Mouse (Mus musculus): ENCODE measurements around the gene D230025D16Rik. TPM values are rescaled to one million over a fixed set of nuclear protein-coding genes. Genes with fewer than 3 reads are reported as not detected.

Gene D230025D16Rik
- 9.7 TPM for polyA plus RNA-seq (2015; fragmentation: Illumina TruSeq; extraction: RNeasy Lipid Tissue Mini Kit (QIAGEN cat#74804); ENCODE audit: insufficient read depth, low read depth, low replicate concordance)

GRCm38 (mm10) chr8:105224413-105225271, at the start of gene D230025D16Rik:
Gene D230025D16Rik, plus strand, starts transcription at chr8:105225145.

DNA sequence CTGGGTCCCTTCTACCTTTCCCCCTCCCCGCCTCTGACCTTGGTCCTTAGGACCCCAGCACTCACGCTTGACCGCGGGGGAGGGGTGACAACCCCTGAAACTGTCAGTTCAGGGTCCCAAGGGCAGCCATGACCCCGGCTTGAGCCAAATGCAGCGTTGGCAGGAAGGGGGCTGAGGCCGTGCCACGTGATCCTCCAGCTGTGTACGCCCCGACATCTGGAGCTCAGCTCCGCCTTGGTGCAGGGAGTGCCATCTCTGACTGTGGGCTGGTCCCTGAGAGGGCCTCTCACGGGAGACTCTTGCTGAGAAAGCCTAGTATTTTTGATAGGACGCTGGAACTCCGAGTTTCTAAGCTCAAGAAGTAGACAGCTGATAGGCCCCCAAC, 30.0 kb downstream of the D230025D16Rik start, which contains the start of gene B3gnt9:
TSS of gene B3gnt9 (minus strand) at position 188 of the 385 bp plus-strand sequence.

GRCm38 (mm10) chr8:105264024-105264982, 39.4 kb downstream of the D230025D16Rik start, which contains the start of the genes Tradd and Fbxl8:
Gene Tradd, minus strand, starts transcription at chr8:105264609.
Gene Fbxl8, plus strand, starts transcription at chr8:105264648.

DNA sequence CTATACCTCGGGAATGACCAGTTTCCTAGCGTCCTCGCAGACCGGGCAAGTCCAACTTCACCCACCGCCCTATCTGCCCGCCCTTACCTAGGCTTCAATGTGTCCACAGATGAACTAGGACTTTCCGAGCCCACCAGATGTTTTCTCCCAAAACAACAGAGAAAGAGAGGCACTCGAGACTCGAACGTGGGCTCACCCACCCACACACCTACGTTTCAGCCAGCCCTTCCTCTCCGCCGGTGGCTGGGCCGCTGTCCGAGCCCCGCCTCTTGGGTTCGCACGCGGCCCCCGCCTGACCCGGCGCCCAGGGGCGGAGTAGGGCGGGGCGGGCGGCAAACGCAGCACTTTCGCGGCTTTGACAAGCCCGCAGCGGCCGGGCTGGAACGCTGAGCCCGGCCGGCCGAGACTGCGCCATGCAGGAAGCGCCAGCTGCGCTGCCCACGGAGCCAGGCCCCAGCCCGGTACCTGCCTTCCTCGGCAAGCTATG, 44.6 kb downstream of the D230025D16Rik start, which contains the start of gene Hsf4:
TSS of gene Hsf4 (plus strand) at position 341 of the 487 bp plus-strand sequence.

DNA sequence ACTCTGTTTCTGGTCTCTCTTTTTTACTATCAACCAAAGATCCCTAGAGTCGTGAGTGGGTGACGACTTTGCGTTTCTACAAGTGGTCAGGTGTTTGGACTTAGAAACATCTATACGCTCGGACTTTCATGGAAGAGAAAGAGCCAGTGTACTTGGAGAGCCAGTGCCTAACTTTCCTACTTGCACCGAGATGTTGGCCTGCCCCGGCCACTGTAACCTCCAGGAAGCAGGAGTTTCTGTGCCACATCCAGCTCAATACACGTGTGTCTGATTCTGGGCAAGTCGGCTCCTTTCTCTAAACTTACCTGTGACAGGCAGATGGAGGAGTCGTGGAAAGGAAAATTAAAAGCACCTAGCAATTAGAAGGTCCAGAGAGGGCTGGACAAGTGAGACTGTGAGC, 50.9 kb downstream of the D230025D16Rik start, which contains the start of gene Nol3:
TSS of gene Nol3 (plus strand) at position 301 of the 400 bp plus-strand sequence.

GRCm38 (mm10) chr8:105289805-105290460, 65.0 kb downstream of the D230025D16Rik start, which contains the start of gene 4931428F04Rik:
Gene 4931428F04Rik, minus strand, starts transcription at chr8:105289864.

DNA sequence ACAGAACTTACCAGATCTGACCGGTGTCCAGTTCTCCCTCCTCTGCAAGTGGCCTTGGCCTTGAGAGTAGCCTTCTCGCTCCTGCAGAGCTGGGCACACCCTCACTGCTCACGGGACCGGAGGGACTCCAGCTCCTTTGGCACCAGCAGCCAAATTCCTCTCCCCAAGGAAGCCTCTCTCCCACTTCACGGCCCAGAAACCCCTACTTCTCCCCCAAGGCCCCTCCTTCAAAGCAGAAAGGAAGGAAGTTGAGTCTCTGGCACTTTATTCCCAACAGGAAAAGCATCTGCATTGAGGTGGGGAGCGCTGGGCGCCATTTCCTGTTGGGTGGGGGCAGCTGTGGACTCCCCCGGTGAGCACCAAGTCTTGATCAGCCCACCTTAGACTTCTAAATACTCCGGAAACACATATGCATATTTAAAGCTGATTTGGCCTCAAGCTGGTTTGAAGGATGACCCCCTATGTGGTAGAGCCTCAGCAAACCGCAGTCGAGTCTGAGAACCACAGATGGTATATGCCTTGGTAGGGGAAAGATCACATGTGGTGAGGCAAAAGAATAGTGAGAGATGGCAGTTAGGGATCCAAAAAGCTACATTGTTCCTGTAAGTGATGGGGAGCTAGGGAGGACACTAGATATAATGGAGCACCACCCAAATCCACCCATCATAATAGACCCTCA, 71.1 kb downstream of the D230025D16Rik start, which contains the start of gene Exoc3l:
TSS of gene Exoc3l (minus strand) at position 207 of the 679 bp plus-strand sequence.

GRCm38 (mm10) chr8:105297511-105298192, 72.7 kb downstream of the D230025D16Rik start, which contains the start of gene E2f4:
Gene E2f4, plus strand, starts transcription at chr8:105297663.

Other genes starting within 250 kb of the D230025D16Rik start
- not detected for gene Ces2h, start 224.3 kb upstream of the D230025D16Rik start, polyA plus RNA-seq (2015; fragmentation: Illumina TruSeq; extraction: RNeasy Lipid Tissue Mini Kit (QIAGEN cat#74804); ENCODE audit: insufficient read depth, low read depth, low replicate concordance)
- gene Ces3a, start 176.5 kb upstream of the D230025D16Rik start, polyA plus RNA-seq (2015; fragmentation: Illumina TruSeq; extraction: RNeasy Lipid Tissue Mini Kit (QIAGEN cat#74804); ENCODE audit: insufficient read depth, low read depth, low replicate concordance): not detected
- not detected for gene Ces3b, start 141.4 kb upstream of the D230025D16Rik start, polyA plus RNA-seq (2015; fragmentation: Illumina TruSeq; extraction: RNeasy Lipid Tissue Mini Kit (QIAGEN cat#74804); ENCODE audit: insufficient read depth, low read depth, low replicate concordance)
- gene Ces4a, start 93.3 kb upstream of the D230025D16Rik start, polyA plus RNA-seq (2015; fragmentation: Illumina TruSeq; extraction: RNeasy Lipid Tissue Mini Kit (QIAGEN cat#74804); ENCODE audit: insufficient read depth, low read depth, low replicate concordance): not detected
- gene Cbfb, start 54.5 kb upstream of the D230025D16Rik start, polyA plus RNA-seq (2015; fragmentation: Illumina TruSeq; extraction: RNeasy Lipid Tissue Mini Kit (QIAGEN cat#74804); ENCODE audit: insufficient read depth, low read depth, low replicate concordance): 4.9 TPM
- 3.1 TPM for gene B3gnt9, start 30.0 kb downstream of the D230025D16Rik start, polyA plus RNA-seq (2015; fragmentation: Illumina TruSeq; extraction: RNeasy Lipid Tissue Mini Kit (QIAGEN cat#74804); ENCODE audit: insufficient read depth, low read depth, low replicate concordance)
- 5.1 TPM for gene Tradd, start 39.5 kb downstream of the D230025D16Rik start, polyA plus RNA-seq (2015; fragmentation: Illumina TruSeq; extraction: RNeasy Lipid Tissue Mini Kit (QIAGEN cat#74804); ENCODE audit: insufficient read depth, low read depth, low replicate concordance)
- gene Fbxl8, start 39.5 kb downstream of the D230025D16Rik start, polyA plus RNA-seq (2015; fragmentation: Illumina TruSeq; extraction: RNeasy Lipid Tissue Mini Kit (QIAGEN cat#74804); ENCODE audit: insufficient read depth, low read depth, low replicate concordance): 1.3 TPM
- 2.9 TPM for gene Hsf4, start 44.7 kb downstream of the D230025D16Rik start, polyA plus RNA-seq (2015; fragmentation: Illumina TruSeq; extraction: RNeasy Lipid Tissue Mini Kit (QIAGEN cat#74804); ENCODE audit: insufficient read depth, low read depth, low replicate concordance)
- 0.33 TPM for gene Nol3, start 51.0 kb downstream of the D230025D16Rik start, polyA plus RNA-seq (2015; fragmentation: Illumina TruSeq; extraction: RNeasy Lipid Tissue Mini Kit (QIAGEN cat#74804); ENCODE audit: insufficient read depth, low read depth, low replicate concordance)
- 0.63 TPM for gene 4931428F04Rik, start 64.7 kb downstream of the D230025D16Rik start, polyA plus RNA-seq (2015; fragmentation: Illumina TruSeq; extraction: RNeasy Lipid Tissue Mini Kit (QIAGEN cat#74804); ENCODE audit: insufficient read depth, low read depth, low replicate concordance)
- gene Exoc3l, start 71.0 kb downstream of the D230025D16Rik start, polyA plus RNA-seq (2015; fragmentation: Illumina TruSeq; extraction: RNeasy Lipid Tissue Mini Kit (QIAGEN cat#74804); ENCODE audit: insufficient read depth, low read depth, low replicate concordance): 5.2 TPM
- 15.0 TPM for gene E2f4, start 72.5 kb downstream of the D230025D16Rik start, polyA plus RNA-seq (2015; fragmentation: Illumina TruSeq; extraction: RNeasy Lipid Tissue Mini Kit (QIAGEN cat#74804); ENCODE audit: insufficient read depth, low read depth, low replicate concordance)
- gene Elmo3, start 80.5 kb downstream of the D230025D16Rik start, polyA plus RNA-seq (2015; fragmentation: Illumina TruSeq; extraction: RNeasy Lipid Tissue Mini Kit (QIAGEN cat#74804); ENCODE audit: insufficient read depth, low read depth, low replicate concordance): 15.3 TPM
- 2.0 TPM for gene Lrrc29, start 101.1 kb downstream of the D230025D16Rik start, polyA plus RNA-seq (2015; fragmentation: Illumina TruSeq; extraction: RNeasy Lipid Tissue Mini Kit (QIAGEN cat#74804); ENCODE audit: insufficient read depth, low read depth, low replicate concordance)
- gene Tmem208, start 101.2 kb downstream of the D230025D16Rik start, polyA plus RNA-seq (2015; fragmentation: Illumina TruSeq; extraction: RNeasy Lipid Tissue Mini Kit (QIAGEN cat#74804); ENCODE audit: insufficient read depth, low read depth, low replicate concordance): 35.7 TPM
- 7.3 TPM for gene Fhod1, start 122.8 kb downstream of the D230025D16Rik start, polyA plus RNA-seq (2015; fragmentation: Illumina TruSeq; extraction: RNeasy Lipid Tissue Mini Kit (QIAGEN cat#74804); ENCODE audit: insufficient read depth, low read depth, low replicate concordance)
- gene Slc9a5, start 123.7 kb downstream of the D230025D16Rik start, polyA plus RNA-seq (2015; fragmentation: Illumina TruSeq; extraction: RNeasy Lipid Tissue Mini Kit (QIAGEN cat#74804); ENCODE audit: insufficient read depth, low read depth, low replicate concordance): 0.61 TPM
- not detected for gene Plekhg4, start 148.1 kb downstream of the D230025D16Rik start, polyA plus RNA-seq (2015; fragmentation: Illumina TruSeq; extraction: RNeasy Lipid Tissue Mini Kit (QIAGEN cat#74804); ENCODE audit: insufficient read depth, low read depth, low replicate concordance)
- not detected for gene Kctd19, start 188.4 kb downstream of the D230025D16Rik start, polyA plus RNA-seq (2015; fragmentation: Illumina TruSeq; extraction: RNeasy Lipid Tissue Mini Kit (QIAGEN cat#74804); ENCODE audit: insufficient read depth, low read depth, low replicate concordance)
- gene Lrrc36, start 188.4 kb downstream of the D230025D16Rik start, polyA plus RNA-seq (2015; fragmentation: Illumina TruSeq; extraction: RNeasy Lipid Tissue Mini Kit (QIAGEN cat#74804); ENCODE audit: insufficient read depth, low read depth, low replicate concordance): 1.6 TPM
- 31.3 TPM for gene Tppp3, start 246.4 kb downstream of the D230025D16Rik start, polyA plus RNA-seq (2015; fragmentation: Illumina TruSeq; extraction: RNeasy Lipid Tissue Mini Kit (QIAGEN cat#74804); ENCODE audit: insufficient read depth, low read depth, low replicate concordance)